Mouse (Mus musculus): ENCODE results near the gene Carmil2. TPM values are rescaled to one million over a fixed set of nuclear protein-coding genes. Genes with fewer than 3 reads are reported as not detected.

The Carmil2 gene
- total and polyA plus RNA-seq, 2 experiments from 2014 or later: 5.6 to 28.0 TPM

DNA sequence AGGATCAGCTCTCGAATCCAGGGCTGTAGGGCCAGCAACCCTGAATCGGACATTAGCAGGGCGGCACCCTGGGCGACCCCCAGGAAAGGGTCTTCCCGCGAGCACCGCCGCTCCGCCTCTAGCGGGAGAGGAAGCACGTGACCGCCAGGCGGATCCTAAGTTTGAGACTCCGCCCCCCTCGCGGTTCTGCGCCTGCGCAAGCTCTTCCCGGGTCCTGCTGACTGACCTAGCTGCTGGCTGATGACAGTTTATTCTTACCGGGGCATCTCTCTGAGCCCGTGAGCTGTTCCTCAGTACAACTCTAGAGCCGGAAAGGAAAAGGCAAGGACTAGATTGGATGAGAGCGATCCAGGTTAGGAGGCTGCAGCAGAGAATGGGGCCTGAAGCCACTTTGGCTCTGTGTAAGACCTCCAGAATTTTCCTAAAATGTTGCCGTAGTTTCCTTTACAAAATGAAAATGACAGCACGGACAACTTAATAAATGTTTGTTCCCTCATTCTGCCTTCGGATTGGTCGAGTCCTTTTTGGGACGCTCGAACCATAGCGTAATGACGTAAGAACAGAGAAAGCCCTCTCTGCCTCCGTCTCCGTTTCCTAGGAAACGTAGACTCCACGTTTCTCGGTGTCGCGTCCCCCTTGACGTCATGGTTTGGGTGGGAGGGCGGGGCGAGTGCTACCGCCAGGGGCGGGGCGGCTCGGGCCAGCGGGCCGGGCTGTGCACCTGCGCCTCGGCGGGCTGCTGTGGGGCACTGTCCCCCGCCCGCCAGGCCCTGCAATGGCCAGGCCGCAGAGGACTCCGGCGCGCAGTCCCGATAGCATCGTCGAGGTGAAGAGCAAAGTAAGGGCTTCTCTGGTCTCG is 15.1 kb downstream of the Carmil2 start, which contains the start of the genes Acd and Pard6a:
Acd (minus strand) TSS at position 137 of the 859 bp plus-strand sequence.
Pard6a (plus strand) TSS at position 183 of the 859 bp plus-strand sequence.
- Histone ChIP-seq H3K4me3 (ENCODE audit: low read depth, low read length) (peak within 1 kb of the TSS; percentile 73), H3K4me2 (ENCODE audit: low read depth) (peak within 1 kb of the TSS; percentile 81), H3K9me3 (ENCODE audit: low read length) (no peaks in the 10 kb centered on the region), H3K27me3 (ENCODE audit: insufficient read depth, low read length) (no peaks in the 10 kb centered on the region), H3K36me3 (ENCODE audit: insufficient read depth) (peaks cover 40% of the 10 kb centered on the region), H3K4me1 (ENCODE audit: insufficient read depth) (peaks cover 10% of the 10 kb centered on the region), H3K9ac (peak within 1 kb of the TSS; percentile 62), H3K27ac (ENCODE audit: low read depth, low read length) (peak within 1 kb of the TSS; percentile 94)
- under 1% methylated on average over 60 of the region's 60 CpGs for WGBS
- ATAC-seq: peak; percentile 92
- peak; percentile 97 for DNase-seq
- TF ChIP-seq CTCF (IDR thresholded peaks at IDR 0.05; ENCODE audit: low read depth): peak; percentile 34; the same call in 1 of the 2 replicates

DNA sequence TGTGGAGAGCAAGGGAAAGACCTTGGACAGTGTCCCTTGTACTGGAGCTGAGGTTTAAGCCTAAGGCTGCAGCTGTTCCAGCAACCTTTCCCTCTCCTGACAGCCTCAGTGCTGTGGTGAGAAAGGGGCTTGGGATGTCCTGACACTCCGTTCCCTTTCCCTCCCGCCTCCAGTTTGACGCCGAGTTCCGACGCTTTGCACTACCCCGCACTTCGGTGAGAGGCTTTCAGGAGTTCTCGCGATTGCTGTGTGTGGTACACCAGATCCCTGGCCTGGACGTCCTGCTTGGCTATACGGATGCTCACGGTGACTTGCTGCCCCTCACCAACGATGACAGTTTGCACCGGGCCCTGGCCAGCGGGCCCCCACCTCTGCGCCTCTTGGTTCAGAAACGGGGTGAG is 15.9 kb downstream of the Carmil2 start:
- peak overlapping the region; percentile 73 for H3K4me3 ChIP-seq (ENCODE audit: low read depth, low read length)
- H3K36me3 ChIP-seq (ENCODE audit: insufficient read depth): peaks cover 32% of the 10 kb centered on the region
- peaks cover 10% of the 10 kb centered on the region for H3K4me1 ChIP-seq (ENCODE audit: insufficient read depth)
- peak; percentile 2; the same call in 1 of the 2 replicates for ATAC-seq
- peak overlapping the region; percentile 94 for H3K27ac ChIP-seq (ENCODE audit: low read depth, low read length)
- DNase-seq: peak; percentile 21
- 26% methylated on average over 18 of the region's 18 CpGs for whole genome bisulfite sequencing
- no peaks in the 10 kb centered on the region for H3K27me3 ChIP-seq (ENCODE audit: insufficient read depth, low read length)
- no peaks in the 10 kb centered on the region for H3K9me3 ChIP-seq (ENCODE audit: low read length)
- peak overlapping the region; percentile 62 for H3K9ac ChIP-seq
- TF ChIP-seq CTCF (IDR thresholded peaks at IDR 0.05; ENCODE audit: low read depth): no peak
- H3K4me2 ChIP-seq (ENCODE audit: low read depth): peak overlapping the region; percentile 81

DNA sequence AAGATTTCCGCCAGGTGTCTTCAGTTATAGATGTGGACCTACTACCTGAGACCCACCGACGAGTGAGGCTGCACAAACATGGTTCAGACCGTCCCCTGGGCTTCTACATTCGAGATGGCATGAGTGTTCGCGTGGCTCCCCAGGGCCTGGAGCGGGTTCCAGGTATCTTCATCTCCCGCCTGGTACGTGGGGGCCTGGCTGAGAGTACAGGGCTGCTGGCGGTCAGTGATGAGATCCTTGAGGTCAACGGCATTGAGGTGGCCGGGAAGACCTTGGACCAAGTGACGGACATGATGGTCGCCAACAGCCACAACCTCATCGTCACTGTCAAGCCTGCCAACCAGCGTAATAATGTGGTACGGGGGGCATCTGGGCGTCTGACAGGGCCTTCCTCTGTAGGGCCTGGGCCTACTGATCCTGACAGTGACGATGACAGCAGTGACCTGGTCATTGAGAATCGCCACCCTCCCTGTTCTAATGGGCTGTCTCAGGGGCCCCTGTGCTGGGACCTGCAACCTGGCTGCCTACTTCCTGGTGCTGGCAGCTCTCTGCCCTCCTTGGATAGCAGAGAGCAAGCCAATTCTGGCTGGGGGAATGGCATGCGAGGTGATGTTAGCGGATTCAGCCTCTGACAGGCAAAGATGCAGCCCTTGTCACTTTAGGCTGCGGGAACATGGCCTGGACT is 16.8 kb downstream of the Carmil2 start:
- no peak overlapping the region for H3K9ac ChIP-seq
- no peak overlapping the region for H3K4me2 ChIP-seq (ENCODE audit: low read depth)
- no peaks in the 10 kb centered on the region for H3K27me3 ChIP-seq (ENCODE audit: insufficient read depth, low read length)
- H3K4me1 ChIP-seq (ENCODE audit: insufficient read depth): peaks cover 10% of the 10 kb centered on the region
- no peak for DNase-seq
- WGBS: 94% methylated on average over 24 of the region's 24 CpGs
- no peak overlapping the region for H3K4me3 ChIP-seq (ENCODE audit: low read depth, low read length)
- TF ChIP-seq CTCF (IDR thresholded peaks at IDR 0.05; ENCODE audit: low read depth): no peak
- H3K9me3 ChIP-seq (ENCODE audit: low read length): no peaks in the 10 kb centered on the region
- ATAC-seq: no peak
- peaks cover 24% of the 10 kb centered on the region for H3K36me3 ChIP-seq (ENCODE audit: insufficient read depth)
- H3K27ac ChIP-seq (ENCODE audit: low read depth, low read length): no peak overlapping the region

DNA sequence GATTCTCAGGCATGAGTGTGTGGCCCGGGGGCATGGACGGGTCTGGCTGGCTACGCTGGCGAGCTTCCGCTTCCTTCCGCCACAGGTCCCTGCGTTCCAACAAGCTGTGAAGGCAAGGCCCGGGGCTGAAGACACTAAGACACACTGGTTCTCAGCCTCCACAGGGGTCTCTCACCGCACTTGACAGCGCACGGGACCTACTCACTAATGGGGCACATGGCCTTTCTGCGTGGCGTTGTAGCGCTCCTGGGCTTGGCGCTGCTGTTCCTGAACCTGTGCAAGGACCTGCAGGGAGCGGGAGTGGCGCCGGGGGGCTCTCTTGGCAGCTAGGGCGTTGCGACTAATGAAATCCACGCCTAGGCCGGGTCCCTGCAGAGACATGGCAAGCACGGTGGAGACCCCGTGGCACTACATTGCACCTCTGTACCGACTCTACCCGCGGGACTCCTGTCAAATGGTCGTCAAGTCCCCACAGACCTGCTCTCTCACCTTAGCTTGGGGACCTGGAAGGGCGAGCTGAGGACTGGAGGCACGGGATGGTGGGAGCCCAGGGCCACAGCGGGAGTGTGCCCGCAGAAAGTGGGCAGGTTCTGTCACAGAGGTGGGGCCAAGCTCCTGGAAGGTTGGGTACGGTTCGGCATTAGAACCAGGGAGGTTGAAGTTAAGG is 18.2 kb downstream of the Carmil2 start:
- H3K36me3 ChIP-seq (ENCODE audit: insufficient read depth): peaks cover 12% of the 10 kb centered on the region
- H3K4me2 ChIP-seq (ENCODE audit: low read depth): no peak overlapping the region
- H3K9ac ChIP-seq: no peak overlapping the region
- H3K4me3 ChIP-seq (ENCODE audit: low read depth, low read length): no peak overlapping the region
- H3K27me3 ChIP-seq (ENCODE audit: insufficient read depth, low read length): no peaks in the 10 kb centered on the region
- TF ChIP-seq CTCF (IDR thresholded peaks at IDR 0.05; ENCODE audit: low read depth): no peak
- H3K4me1 ChIP-seq (ENCODE audit: insufficient read depth): peaks cover 10% of the 10 kb centered on the region
- H3K9me3 ChIP-seq (ENCODE audit: low read length): no peaks in the 10 kb centered on the region
- 93% methylated on average over 34 of the region's 34 CpGs for WGBS
- H3K27ac ChIP-seq (ENCODE audit: low read depth, low read length): no peak overlapping the region
- ATAC-seq: no peak
- no peak for DNase-seq

DNA sequence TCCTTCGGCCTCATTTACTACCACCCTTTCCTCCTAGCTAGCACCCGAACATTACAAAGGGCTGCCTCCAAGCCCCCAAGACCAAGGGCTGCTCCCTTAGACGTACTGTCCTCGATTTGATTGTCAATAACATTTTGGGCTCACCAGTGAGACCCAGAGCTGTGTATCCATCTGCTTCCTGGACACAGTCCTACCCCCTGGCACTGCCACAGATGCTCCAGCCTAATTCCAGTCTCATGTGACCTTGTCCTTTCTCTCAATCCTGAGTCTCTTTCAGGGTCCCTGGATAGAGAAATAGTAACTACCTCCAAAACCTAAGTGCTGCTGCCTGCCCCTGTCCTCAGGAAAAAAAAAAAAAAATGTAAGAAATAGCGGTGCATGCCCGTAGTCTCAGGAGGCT is 18.9 kb downstream of the Carmil2 start:
- TF ChIP-seq CTCF (IDR thresholded peaks at IDR 0.05; ENCODE audit: low read depth): no peak
- DNase-seq (no peak), ATAC-seq (no peak)
- no peaks in the 10 kb centered on the region for H3K9me3 ChIP-seq (ENCODE audit: low read length)
- 91% methylated on average over 6 of the region's 6 CpGs for WGBS
- peaks cover 8% of the 10 kb centered on the region for H3K4me1 ChIP-seq (ENCODE audit: insufficient read depth)
- no peak overlapping the region for H3K27ac ChIP-seq (ENCODE audit: low read depth, low read length)
- H3K27me3 ChIP-seq (ENCODE audit: insufficient read depth, low read length): no peaks in the 10 kb centered on the region
- H3K9ac ChIP-seq: no peak overlapping the region
- peaks cover 12% of the 10 kb centered on the region for H3K36me3 ChIP-seq (ENCODE audit: insufficient read depth)
- no peak overlapping the region for H3K4me3 ChIP-seq (ENCODE audit: low read depth, low read length)
- H3K4me2 ChIP-seq (ENCODE audit: low read depth): no peak overlapping the region

DNA sequence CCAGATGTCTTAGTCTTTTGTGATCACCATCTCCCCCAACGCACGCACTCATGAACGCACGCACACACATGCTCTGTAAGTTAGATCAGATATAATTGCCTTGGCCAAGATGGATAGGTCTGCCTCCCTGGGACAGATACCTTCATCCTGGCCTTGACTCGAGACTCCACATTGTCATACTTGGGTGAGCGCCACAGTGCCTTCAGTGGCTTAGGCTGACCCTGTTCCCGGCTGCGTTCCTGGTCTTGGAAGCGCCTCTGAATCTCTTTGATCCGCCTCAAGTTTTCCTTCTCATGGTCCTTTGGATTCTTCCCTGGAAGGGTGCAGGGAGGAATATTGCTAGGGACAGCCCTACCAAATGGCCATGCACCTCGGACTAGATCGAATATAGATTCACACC is 20.4 kb downstream of the Carmil2 start:
- Histone ChIP-seq H3K9ac (no peak overlapping the region), H3K4me1 (ENCODE audit: insufficient read depth) (peaks cover 5% of the 10 kb centered on the region), H3K27ac (ENCODE audit: low read depth, low read length) (no peak overlapping the region), H3K4me2 (ENCODE audit: low read depth) (no peak overlapping the region), H3K9me3 (ENCODE audit: low read length) (no peaks in the 10 kb centered on the region), H3K27me3 (ENCODE audit: insufficient read depth, low read length) (no peaks in the 10 kb centered on the region), H3K36me3 (ENCODE audit: insufficient read depth) (peaks cover 12% of the 10 kb centered on the region), H3K4me3 (ENCODE audit: low read depth, low read length) (no peak overlapping the region)
- no peak for TF ChIP-seq CTCF (IDR thresholded peaks at IDR 0.05; ENCODE audit: low read depth)
- DNase-seq (no peak), ATAC-seq (no peak)
- WGBS: 77% methylated on average over 12 of the region's 12 CpGs

Data from forebrain, postnatal 0 days (tissue).